Mouse (Mus musculus) bone marrow macrophage, adult 2 months (primary cell): Measurements from ENCODE around the gene Nckap5.

Experiments used
- CTCF ChIP-seq: IDR thresholded peaks from 2 replicates; pipeline ENCODE4 v1.5.1; 2012; ENCODE audit warnings: low read depth, mild to moderate bottlenecking, low read length, moderate library complexity
- POLR2A ChIP-seq: IDR thresholded peaks from 2 replicates; pipeline ENCODE4 v1.6.1; 2012; ENCODE audit warnings: mild to moderate bottlenecking, low read depth, low read length, borderline replicate concordance

- TF ChIP-seq POLR2A (no peak), CTCF (no peak)
These were observed 85.0 kb downstream of the Nckap5 start for GRCm38 (mm10) chr1:126745482-126746136.
